Mouse (Mus musculus) kidney, postnatal 36 days (tissue): ENCODE data around the gene 2610528J11Rik.
"Not testable (repeated sequence)": the region's sequence is repeated elsewhere in the genome, so short reads cannot be mapped to it uniquely, and the experiment has no call there.

Experiments
- DNase-seq, 2 experiments: peaks; one replicate each; pipeline ENCODE4 v3.0.0; 2021 to 2022; ENCODE audit warnings: mixed read lengths in 2 of 2

Gene 2610528J11Rik

GRCm38 (mm10) chr4:118526408-118527334 is at the start of gene 2610528J11Rik:
Gene 2610528J11Rik, plus strand, starts transcription at chr4:118526999.
- DNase-seq, result peak; percentile 92 to 94

- peak; percentile 78 to 86 for DNase-seq
Observed at GRCm38 (mm10) chr4:118489717-118490132, 37.1 kb upstream of the 2610528J11Rik start, which contains the start of gene Tie1. Gene Tie1, minus strand, starts transcription at chr4:118490061.

GRCm38 (mm10) chr4:118490461-118490860 is 36.3 kb upstream of the 2610528J11Rik start:
- DNase-seq, result no peak

GRCm38 (mm10) chr4:118500171-118500724 is 26.6 kb upstream of the 2610528J11Rik start:
- peak; percentile 67 to 85 for DNase-seq

GRCm38 (mm10) chr4:118500792-118501191 is 26.0 kb upstream of the 2610528J11Rik start:
- peak; percentile 69 to 78 for DNase-seq

- DNase-seq, result no peak
Observed at GRCm38 (mm10) chr4:118505551-118505950, 21.2 kb upstream of the 2610528J11Rik start.

- not testable (repeated sequence) for DNase-seq
Observed at GRCm38 (mm10) chr4:118507171-118507570, 19.6 kb upstream of the 2610528J11Rik start.

- no peak for DNase-seq
Observed at GRCm38 (mm10) chr4:118509050-118509449, 17.7 kb upstream of the 2610528J11Rik start.

- DNase-seq, result peak; percentile 75 to 76
Observed at GRCm38 (mm10) chr4:118516699-118517496, 9.9 kb upstream of the 2610528J11Rik start.

GRCm38 (mm10) chr4:118517497-118518146 is 9.2 kb upstream of the 2610528J11Rik start:
- no peak for DNase-seq

- no peak for DNase-seq
Observed at GRCm38 (mm10) chr4:118518208-118518607, 8.6 kb upstream of the 2610528J11Rik start.

GRCm38 (mm10) chr4:118522248-118522647 is 4.6 kb upstream of the 2610528J11Rik start:
- DNase-seq, result no peak

GRCm38 (mm10) chr4:118523976-118524375 is 2.8 kb upstream of the 2610528J11Rik start:
- no peak for DNase-seq

- DNase-seq, result no peak
Observed at GRCm38 (mm10) chr4:118525779-118526178, 1.0 kb upstream of the 2610528J11Rik start.

- DNase-seq, result no peak
Observed at GRCm38 (mm10) chr4:118527335-118527681, 509 bp downstream of the 2610528J11Rik start.

- peak; percentile 73 to 83 for DNase-seq
Observed at GRCm38 (mm10) chr4:118527720-118528119, 921 bp downstream of the 2610528J11Rik start.

GRCm38 (mm10) chr4:118532663-118533062 is 5.9 kb downstream of the 2610528J11Rik start:
- DNase-seq, result peak in 1 of 2 experiments; percentile 57

GRCm38 (mm10) chr4:118533156-118533555 is 6.4 kb downstream of the 2610528J11Rik start:
- DNase-seq, result peak; percentile 70 to 75

- DNase-seq, result peak; percentile 73 to 88
Observed at GRCm38 (mm10) chr4:118533605-118534004, 6.8 kb downstream of the 2610528J11Rik start.

GRCm38 (mm10) chr4:118535610-118536009 is 8.8 kb downstream of the 2610528J11Rik start:
- peak; percentile 70 to 71 for DNase-seq

GRCm38 (mm10) chr4:118537801-118538200 is 11.0 kb downstream of the 2610528J11Rik start:
- peak; percentile 68 to 77 for DNase-seq

GRCm38 (mm10) chr4:118539904-118540303 is 13.1 kb downstream of the 2610528J11Rik start:
- DNase-seq, result no peak
